Mouse (Mus musculus) layer of hippocampus, adult 6 months (tissue): ENCODE results near the gene D13Ertd608e. TPM values are rescaled to one million over a fixed set of nuclear protein-coding genes. Genes with fewer than 3 reads are reported as not detected.

Source experiments
- long read RNA-seq, 2 experiments: library from polyadenylated mRNA; unstranded; transcript quantifications; one replicate each; pipeline ENCODE4 v2.0.0; 2019 to 2020
- polyA plus RNA-seq: library from polyadenylated mRNA; unstranded; fragments of <200 nt; fragmentation: Nextera tagmentation; gene quantifications from 2 replicates; pipeline ENCODE4 v1.2.3, GENCODE M21; 2021

D13Ertd608e gene
- not detected in 2 replicates for polyA plus RNA-seq
- long read RNA-seq, experiment 1, partial matches to known transcripts: 0 of 1 reads
- long read RNA-seq, experiment 1, other reads (novel, unspliced or antisense): 1 of 1 reads
- long read RNA-seq, experiment 2, partial matches to known transcripts: 0 of 7 reads
- long read RNA-seq, experiment 2, other reads (novel, unspliced or antisense): 7 of 7 reads

GRCm38 (mm10) chr13:119835320-119836056 lies at the start of gene D13Ertd608e:
Gene D13Ertd608e (plus strand): TSS chr13:119836006.

GRCm38 (mm10) chr13:119790761-119791579 lies 44.8 kb upstream of the D13Ertd608e start, which contains the start of gene Zfp131:
Gene Zfp131 (minus strand): TSS chr13:119790889.

GRCm38 (mm10) chr13:119830116-119830515 lies 5.7 kb upstream of the D13Ertd608e start, which contains the start of gene AF067063:
Gene AF067063 (minus strand): TSS chr13:119830216.

GRCm38 (mm10) chr13:119894685-119895084 lies 58.9 kb downstream of the D13Ertd608e start, which contains the start of gene Tcstv1:
Gene Tcstv1 (minus strand): TSS chr13:119894785.

Other genes starting within 250 kb of the D13Ertd608e start
- 0.10 and 0.28 TPM in 2 replicates for gene Ccl28, start 212.2 kb upstream of the D13Ertd608e start, polyA plus RNA-seq
- 138 and 168 TPM in 2 replicates for gene Hmgcs1, start 145.6 kb upstream of the D13Ertd608e start, polyA plus RNA-seq
- gene Nim1k, start 80.1 kb upstream of the D13Ertd608e start, polyA plus RNA-seq: 9.3 and 9.9 TPM in 2 replicates
- gene Zfp131, start 45.1 kb upstream of the D13Ertd608e start, polyA plus RNA-seq: 28.7 and 32.6 TPM in 2 replicates
- gene AF067063, start 5.8 kb upstream of the D13Ertd608e start, polyA plus RNA-seq: not detected in 2 replicates
- not detected in 2 replicates for gene Tcstv1, start 58.8 kb downstream of the D13Ertd608e start, polyA plus RNA-seq
- gene Gm21761, start 93.3 kb downstream of the D13Ertd608e start, polyA plus RNA-seq: not detected in 2 replicates
- gene B020031M17Rik, start 114.8 kb downstream of the D13Ertd608e start, polyA plus RNA-seq: not detected in 2 replicates
- not detected in 2 replicates for gene Gm36079, start 191.0 kb downstream of the D13Ertd608e start, polyA plus RNA-seq
- gene Gm21188, start 216.2 kb downstream of the D13Ertd608e start, polyA plus RNA-seq: 0.13 TPM in 1 of 2 replicates, not detected in the other